Mouse (Mus musculus): ENCODE results near the gene Fgfr2.

DNA sequence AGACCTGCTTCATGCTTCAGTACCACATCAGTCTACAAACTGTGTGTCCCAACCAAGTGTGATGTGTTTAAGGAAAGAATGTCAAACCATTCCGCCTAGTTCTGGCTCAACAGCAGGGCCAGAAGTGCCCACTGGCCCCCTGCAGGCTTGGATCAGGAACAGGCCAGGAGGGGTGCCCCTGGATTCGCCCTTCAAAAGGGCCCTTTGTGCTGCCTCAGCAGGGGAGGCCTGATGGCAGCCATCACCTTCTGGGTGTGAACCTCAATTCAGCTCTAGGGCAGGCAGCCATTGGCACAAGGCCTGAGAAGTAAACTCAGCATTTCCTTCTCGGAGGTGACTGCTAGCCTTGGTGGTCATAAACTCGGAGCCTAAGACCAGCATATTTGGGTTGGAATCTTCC lies 342.5 kb downstream of the Fgfr2 start:
- TF ChIP-seq POLR2A (IDR thresholded peaks at IDR 0.05; ENCODE audit: control insufficient read depth, low read depth, low read length) (no peak), CTCF (IDR thresholded peaks at IDR 0.05; ENCODE audit: control insufficient read depth, insufficient read depth, insufficient replicate concordance, low read depth, low read length) (no peak)
